Mouse (Mus musculus) limb, embryonic 11.5 days (tissue): ENCODE measurements around the gene A730071L15Rik. TPM values are rescaled to one million over a fixed set of nuclear protein-coding genes. Genes with fewer than 3 reads are reported as not detected.

Experiments used
- ATAC-seq: fragments of 200-750 bp; cut with Nextera tagmentation; 2 replicates; pipeline ENCODE4 v1.8.0; 2017; ENCODE audit warnings: low read depth; ENCODE audit not compliant: insufficient number of reproducible peaks, low FRiP score, low TSS enrichment
- DNase-seq: peaks from one replicate; pipeline ENCODE4 v3.0.0-alpha.2; 2015; ENCODE audit warnings: low spot score
- H3K27ac ChIP-seq: fragments of 300-500 bp; sonication (generic); replicated peaks from 2 replicates; pipeline ENCODE4 v1.5.1; 2014; ENCODE audit warnings: low read depth, mild to moderate bottlenecking, low read length
- H3K27me3 ChIP-seq: fragments of 300-500 bp; sonication (generic); 2 replicates; pipeline ENCODE4 v1.6.1; 2014; ENCODE audit warnings: mild to moderate bottlenecking, low read length, mixed read lengths; ENCODE audit not compliant: control insufficient read depth, insufficient read depth
- H3K36me3 ChIP-seq: fragments of 300-500 bp; sonication (generic); 2 replicates; pipeline ENCODE4 v1.6.1; 2014; ENCODE audit warnings: mild to moderate bottlenecking, low read length, moderate library complexity, mixed read lengths; ENCODE audit not compliant: control insufficient read depth, insufficient read depth
- H3K4me1 ChIP-seq: fragments of 300-500 bp; sonication (generic); 2 replicates; pipeline ENCODE4 v1.6.1; 2014; ENCODE audit warnings: low read length, mixed read lengths; ENCODE audit not compliant: control insufficient read depth, insufficient read depth
- H3K4me2 ChIP-seq: fragments of 300-500 bp; sonication (generic); 2 replicates; pipeline ENCODE4 v1.6.1; 2014; ENCODE audit warnings: low read depth, mild to moderate bottlenecking, moderate library complexity; ENCODE audit not compliant: severe bottlenecking
- H3K4me3 ChIP-seq: fragments of 300-500 bp; sonication (generic); 2 replicates; pipeline ENCODE4 v1.5.1; 2014; ENCODE audit warnings: low read depth, low read length
- H3K9ac ChIP-seq: fragments of 300-500 bp; sonication (generic); 2 replicates; pipeline ENCODE4 v1.6.1; 2014; ENCODE audit warnings: mild to moderate bottlenecking, low read length
- H3K9me3 ChIP-seq: fragments of 300-500 bp; sonication (generic); 2 replicates; pipeline ENCODE4 v1.6.1; 2016; ENCODE audit warnings: low read length; ENCODE audit not compliant: control insufficient read depth
- WGBS: fragments of 180-500 bp; shearing (Covaris S2); extraction: QIAGEN DNeasy Blood & Tissue Kit; methylation state at CpG from one replicate; pipeline ENCODE4 v1.1.7; 2014; 5-methylcytosine and 5-hydroxymethylcytosine counted together
- polyA plus RNA-seq: library from polyadenylated mRNA; unstranded; fragments of >200 nt; fragmentation: Nextera tagmentation; extraction: Ambion mirVana; gene quantifications from 2 replicates; pipeline ENCODE4 v1.2.1, GENCODE M21; 2014

The A730071L15Rik gene
- polyA plus RNA-seq, 1 experiment from 2014 or later: 0.67 TPM

DNA sequence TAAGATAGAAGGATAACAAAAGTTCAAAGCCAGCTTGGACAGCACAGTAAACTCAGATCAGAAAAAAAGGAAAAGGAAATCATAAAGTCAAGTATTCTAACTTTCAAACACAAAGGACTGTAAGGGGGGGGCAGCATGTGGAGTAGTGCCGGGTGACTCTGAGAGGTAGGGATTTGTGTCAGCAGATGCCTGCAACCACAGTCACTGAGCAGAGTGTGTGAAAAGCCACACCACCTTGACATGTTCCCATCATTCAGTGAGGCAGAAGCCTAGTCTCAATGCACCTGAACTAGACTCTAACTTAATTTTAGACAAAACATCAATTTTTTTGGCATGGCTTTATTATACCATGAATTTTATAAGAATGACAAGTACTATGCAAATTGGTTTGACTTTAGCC is 24.3 kb upstream of the A730071L15Rik start:
- no peak overlapping the region for H3K27ac ChIP-seq
- no peak overlapping the region for H3K4me2 ChIP-seq
- DNase-seq: no peak
- no peak overlapping the region for H3K4me3 ChIP-seq
- H3K36me3 ChIP-seq: no peaks in the 10 kb centered on the region
- no peak for ATAC-seq
- H3K9me3 ChIP-seq: no peaks in the 10 kb centered on the region
- H3K27me3 ChIP-seq: no peaks in the 10 kb centered on the region
- H3K9ac ChIP-seq: no peak overlapping the region
- 75% methylated on average over 1 of the region's 1 CpGs for WGBS
- peaks cover 6% of the 10 kb centered on the region; the same call in 1 of the 2 replicates for H3K4me1 ChIP-seq

DNA sequence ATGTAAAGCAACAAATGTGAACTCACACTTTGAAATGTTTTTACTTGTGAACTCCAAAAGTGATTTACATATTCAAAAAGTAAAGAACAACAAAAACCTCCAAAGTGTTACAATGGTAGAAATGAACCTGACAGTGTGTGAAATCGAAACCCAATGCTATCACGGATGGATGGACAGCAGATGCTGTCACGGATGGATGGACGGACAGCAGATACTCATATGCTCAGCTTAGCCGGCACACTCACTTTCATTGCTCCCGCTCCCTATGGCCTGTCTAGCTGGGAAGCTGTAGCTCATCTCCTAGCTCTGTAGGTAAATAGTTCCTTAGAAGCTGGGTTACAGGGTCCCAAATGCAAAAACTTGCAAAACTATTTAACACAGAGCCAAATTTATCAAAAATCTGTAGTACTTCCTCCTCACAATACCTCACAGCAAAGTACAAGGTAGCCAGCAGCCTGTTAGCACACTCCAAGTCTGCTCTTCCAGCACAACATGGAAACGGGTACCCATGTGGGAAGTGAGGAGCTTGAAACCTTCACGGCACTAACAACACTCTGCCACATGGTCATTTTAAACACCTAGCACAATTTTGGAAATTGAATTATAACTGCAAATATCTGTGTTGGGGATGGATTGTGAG is 21.9 kb upstream of the A730071L15Rik start:
- no peak for ATAC-seq
- H3K36me3 ChIP-seq: no peaks in the 10 kb centered on the region
- H3K4me1 ChIP-seq: peaks cover 6% of the 10 kb centered on the region; the same call in 1 of the 2 replicates
- DNase-seq: no peak
- H3K27me3 ChIP-seq: no peaks in the 10 kb centered on the region
- H3K9me3 ChIP-seq: no peaks in the 10 kb centered on the region
- WGBS: 83% methylated on average over 8 of the region's 8 CpGs
- H3K27ac ChIP-seq: no peak overlapping the region
- H3K4me2 ChIP-seq: no peak overlapping the region
- no peak overlapping the region for H3K4me3 ChIP-seq
- H3K9ac ChIP-seq: no peak overlapping the region

DNA sequence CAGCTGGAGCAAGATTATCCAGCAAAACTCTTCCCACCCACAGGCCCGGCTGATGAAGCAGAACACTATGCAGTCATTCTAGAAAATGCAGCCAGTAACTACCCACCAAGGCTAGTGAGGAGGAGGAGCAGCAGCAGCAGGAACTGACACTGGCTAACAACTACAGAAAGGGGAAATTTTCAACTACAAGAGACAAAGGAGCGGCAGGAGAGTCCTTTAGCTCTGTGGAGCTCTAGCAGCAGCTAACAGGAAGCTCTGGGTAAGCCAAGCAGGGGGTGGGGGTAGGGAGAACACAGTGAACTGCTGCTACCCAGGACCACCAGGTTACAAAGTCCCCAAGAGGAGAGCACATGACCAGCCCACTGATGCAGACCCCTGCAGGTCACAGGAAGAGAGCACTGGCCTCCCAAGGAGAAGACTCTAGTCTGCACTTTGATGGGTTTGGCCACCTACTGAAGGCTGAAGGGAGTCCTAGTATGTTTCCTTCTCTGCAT is 21.1 kb upstream of the A730071L15Rik start:
- no peak overlapping the region for H3K4me3 ChIP-seq
- H3K9me3 ChIP-seq: no peaks in the 10 kb centered on the region
- WGBS: 28% methylated on average over 2 of the region's 2 CpGs
- H3K4me1 ChIP-seq: peaks cover 6% of the 10 kb centered on the region; the same call in 1 of the 2 replicates
- no peak overlapping the region for H3K4me2 ChIP-seq
- DNase-seq: no peak
- no peak overlapping the region for H3K27ac ChIP-seq
- H3K9ac ChIP-seq: no peak overlapping the region; the same call in 1 of the 2 replicates
- H3K27me3 ChIP-seq: no peaks in the 10 kb centered on the region
- ATAC-seq: no peak
- H3K36me3 ChIP-seq: no peaks in the 10 kb centered on the region

DNA sequence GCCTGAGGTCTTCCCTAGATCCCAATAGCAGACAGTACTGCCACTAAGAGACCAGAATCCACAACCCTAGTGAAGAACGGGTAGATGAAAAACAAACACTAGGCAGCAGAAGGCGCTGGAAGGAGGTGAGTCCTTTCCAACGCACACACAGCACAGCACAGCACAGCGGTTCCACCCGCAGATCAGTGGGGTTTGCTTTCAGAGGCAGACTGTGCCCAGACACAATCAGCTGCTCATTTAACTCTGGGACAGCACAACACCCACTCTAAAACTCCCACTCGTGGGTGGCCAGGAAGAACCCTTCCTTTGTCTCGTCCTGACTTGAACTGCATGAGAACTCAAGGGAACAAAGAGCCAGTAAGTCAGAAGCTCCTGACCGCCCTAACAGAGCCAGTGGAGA is 20.6 kb upstream of the A730071L15Rik start:
- DNase-seq (no peak), ATAC-seq (no peak)
- Histone ChIP-seq H3K9me3 (no peaks in the 10 kb centered on the region), H3K36me3 (no peaks in the 10 kb centered on the region), H3K27ac (no peak overlapping the region), H3K9ac (no peak overlapping the region; the same call in 1 of the 2 replicates), H3K4me3 (no peak overlapping the region), H3K4me1 (peaks cover 6% of the 10 kb centered on the region; the same call in 1 of the 2 replicates), H3K27me3 (no peaks in the 10 kb centered on the region), H3K4me2 (no peak overlapping the region)
- 16% methylated on average over 8 of the region's 8 CpGs for WGBS

DNA sequence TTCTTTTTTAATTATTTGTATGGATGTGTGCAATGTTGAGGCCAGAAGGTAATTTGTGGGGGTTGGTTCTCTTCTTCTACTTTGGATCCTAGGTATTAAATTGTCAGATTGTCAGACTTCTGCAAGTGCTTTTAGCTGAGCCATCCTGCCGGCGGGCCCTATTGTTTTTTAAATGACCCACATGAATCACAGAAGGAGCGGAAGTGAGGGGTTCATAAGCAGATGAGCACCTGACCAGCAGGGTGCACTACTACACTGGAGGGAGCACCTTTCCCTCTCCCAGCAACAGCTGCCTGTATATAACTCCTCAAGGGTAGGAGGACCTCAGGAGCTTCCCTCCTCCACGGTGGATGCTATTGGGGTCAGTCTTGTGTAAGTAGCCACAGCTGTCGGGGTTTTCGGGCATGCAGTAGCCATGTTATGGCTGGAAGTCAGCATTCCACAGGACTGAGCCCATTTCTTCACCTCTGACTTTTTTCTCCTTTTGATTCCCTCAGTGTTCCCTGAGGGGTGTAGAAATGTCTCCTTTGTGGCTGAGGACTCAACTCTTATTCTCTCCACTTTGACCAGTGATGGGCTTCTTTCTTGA is 18.9 kb upstream of the A730071L15Rik start:
- Histone ChIP-seq H3K9me3 (no peaks in the 10 kb centered on the region), H3K27ac (no peak overlapping the region), H3K4me1 (peaks cover 9% of the 10 kb centered on the region; the same call in 1 of the 2 replicates), H3K36me3 (no peaks in the 10 kb centered on the region; the same call in 1 of the 2 replicates), H3K4me2 (no peak overlapping the region), H3K4me3 (no peak overlapping the region), H3K27me3 (no peaks in the 10 kb centered on the region), H3K9ac (no peak overlapping the region)
- DNase-seq (no peak), ATAC-seq (no peak)
- WGBS: 58% methylated on average over 6 of the region's 6 CpGs

DNA sequence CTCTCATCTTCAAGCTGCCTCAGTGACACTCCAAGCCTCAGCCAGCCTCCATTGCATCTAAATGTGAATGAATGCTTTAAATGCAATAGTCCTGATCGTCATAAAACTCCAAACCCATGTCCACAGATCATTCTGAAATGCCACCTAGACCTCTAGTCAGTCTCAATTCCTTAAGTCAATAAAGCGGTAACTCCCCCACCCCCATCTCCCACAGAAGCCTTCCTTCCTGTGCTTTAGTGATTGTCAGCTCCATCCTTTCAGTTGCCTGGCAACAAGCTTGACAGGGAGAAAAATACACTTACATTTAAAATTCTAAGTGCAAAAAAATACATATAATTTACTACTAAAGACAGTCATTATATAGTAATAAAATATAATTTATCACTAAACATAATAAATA is 16.6 kb upstream of the A730071L15Rik start:
- no peaks in the 10 kb centered on the region for H3K9me3 ChIP-seq
- no peaks in the 10 kb centered on the region; the same call in 1 of the 2 replicates for H3K36me3 ChIP-seq
- no peak overlapping the region for H3K4me2 ChIP-seq
- no peak overlapping the region for H3K9ac ChIP-seq
- no peak for DNase-seq
- H3K27me3 ChIP-seq: no peaks in the 10 kb centered on the region
- no peak for ATAC-seq
- H3K27ac ChIP-seq: no peak overlapping the region
- no peak overlapping the region for H3K4me3 ChIP-seq
- peaks cover 9% of the 10 kb centered on the region; the same call in 1 of the 2 replicates for H3K4me1 ChIP-seq
- 81% methylated on average over 2 of the region's 2 CpGs for WGBS

DNA sequence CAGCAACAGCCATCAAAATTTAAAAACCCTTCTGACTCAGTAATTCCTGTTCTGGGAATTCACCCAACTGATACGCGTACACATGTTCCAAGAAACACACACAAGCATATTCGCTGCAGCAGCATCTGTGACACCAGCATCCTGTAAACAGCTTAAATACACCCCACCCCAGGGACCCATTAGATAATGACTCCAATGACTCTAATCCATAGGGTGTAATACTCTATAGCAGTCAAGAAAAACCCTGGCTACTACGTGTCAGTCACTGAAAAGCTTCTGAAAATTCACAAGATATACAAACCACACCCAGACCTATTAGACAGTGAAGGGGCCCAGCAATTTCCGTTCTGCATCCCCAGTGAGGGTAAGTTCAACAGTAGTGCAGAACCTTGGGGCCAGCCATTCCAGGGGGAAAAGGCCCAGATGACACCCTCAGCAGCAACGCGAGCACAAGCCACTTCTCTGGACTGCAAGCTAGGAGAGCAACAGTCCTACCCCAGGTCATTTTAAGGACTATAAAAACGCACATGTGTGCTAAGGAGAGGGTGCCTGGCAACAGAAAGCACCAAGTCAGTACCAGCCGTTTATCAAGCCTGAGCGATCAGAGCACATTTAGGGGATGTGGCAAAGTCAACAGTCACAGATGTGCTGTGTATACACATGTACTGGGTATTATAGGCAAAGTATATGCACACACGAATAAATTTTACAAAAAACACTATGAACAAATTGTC is 15.5 kb upstream of the A730071L15Rik start:
- no peak overlapping the region for H3K4me3 ChIP-seq
- no peak overlapping the region for H3K27ac ChIP-seq
- H3K9me3 ChIP-seq: no peaks in the 10 kb centered on the region
- H3K4me1 ChIP-seq: peaks cover 3% of the 10 kb centered on the region; the same call in 1 of the 2 replicates
- H3K36me3 ChIP-seq: no peaks in the 10 kb centered on the region; the same call in 1 of the 2 replicates
- H3K9ac ChIP-seq: no peak overlapping the region
- no peak overlapping the region for H3K4me2 ChIP-seq
- ATAC-seq: no peak
- 73% methylated on average over 11 of the region's 11 CpGs for WGBS
- no peaks in the 10 kb centered on the region for H3K27me3 ChIP-seq
- DNase-seq: no peak

DNA sequence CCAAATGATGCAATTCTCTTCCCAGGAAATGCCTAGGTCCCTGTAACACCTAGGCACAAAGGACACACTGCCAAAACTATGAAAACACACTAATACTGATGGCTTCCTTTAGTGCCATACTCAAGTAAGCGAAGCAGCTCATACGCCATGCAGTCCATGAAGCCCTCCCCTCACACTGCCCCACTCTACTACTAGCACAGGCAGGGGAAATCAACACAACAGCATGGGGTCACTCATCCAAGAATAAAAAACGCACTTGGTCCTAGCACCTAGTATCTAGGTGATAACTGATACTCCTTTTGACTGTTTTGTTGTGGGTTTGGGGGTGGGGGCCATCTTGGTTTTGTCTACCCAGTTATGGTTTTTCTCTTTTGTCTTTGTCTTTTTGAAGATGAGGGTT is 12.4 kb upstream of the A730071L15Rik start:
- ATAC-seq (no peak), DNase-seq (no peak)
- Histone ChIP-seq H3K9me3 (no peaks in the 10 kb centered on the region), H3K27ac (no peak overlapping the region), H3K27me3 (no peaks in the 10 kb centered on the region), H3K36me3 (no peaks in the 10 kb centered on the region; the same call in 1 of the 2 replicates), H3K4me3 (no peak overlapping the region), H3K9ac (no peak overlapping the region), H3K4me1 (0 out of 2 replicates have a peak, but pooled peaks cover 3% of the 10 kb centered on the region), H3K4me2 (no peak overlapping the region)
- WGBS: 85% methylated on average over 3 of the region's 3 CpGs
